1 mouse cellular context compared by ENCODE assay signal in genomic region chr8:95320224-95321139, GRCm38 (mm10).
TF ChIP-seq lines count a peak whose summit lies in the region.

No protein-coding gene starts in this region.

TF ChIP-seq in ES-E14, 5 proteins besides CTCF, POLR2A, EP300 and RAD21:
- TF ChIP-seq MAFK (IDR thresholded peaks at IDR 0.05; ENCODE audit: insufficient read depth, low read depth, low read length) (no peak), CHD2 (IDR thresholded peaks at IDR 0.05; ENCODE audit: low read depth, low read length) (no peak)
TF ChIP-seq in ES-E14: peak in this region for 0.
